Mouse (Mus musculus): Measurements from ENCODE around the gene Adam17. TPM values are rescaled to one million over a fixed set of nuclear protein-coding genes. Genes with fewer than 3 reads are reported as not detected.
A peak's percentile ranks its signal among the peaks of the same experiment; 100 is the strongest.

The Adam17 gene
- polyA plus RNA-seq, 2 experiments from 2014 or later: 49.8 to 50.7 TPM

GRCm38 (mm10) chr12:21306721-21307120 lies 66.7 kb downstream of the Adam17 start:
- no peak for ATAC-seq

- no peak for ATAC-seq
These were observed 67.7 kb downstream of the Adam17 start for GRCm38 (mm10) chr12:21305741-21306140.

DNA sequence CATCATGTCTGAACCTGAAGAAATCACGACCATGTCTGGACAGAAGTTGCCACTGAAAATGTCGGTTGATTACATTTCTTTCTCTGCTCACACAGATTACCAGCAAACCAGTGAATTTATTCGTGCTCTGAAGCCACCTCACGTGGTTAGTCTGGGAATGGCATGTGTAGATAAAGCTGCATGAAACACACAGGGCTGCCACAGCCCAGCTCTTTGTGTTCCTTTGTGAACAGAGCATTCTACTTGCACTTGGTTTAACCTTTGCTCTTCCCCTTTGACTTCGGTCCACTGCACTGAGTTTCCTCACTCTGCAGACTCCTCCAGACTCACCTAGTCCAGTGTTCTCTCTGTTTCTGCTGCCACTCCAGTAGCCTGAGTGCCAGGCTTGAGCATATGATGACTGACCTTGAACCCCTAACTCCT lies 71.1 kb downstream of the Adam17 start:
- no peak for ATAC-seq

DNA sequence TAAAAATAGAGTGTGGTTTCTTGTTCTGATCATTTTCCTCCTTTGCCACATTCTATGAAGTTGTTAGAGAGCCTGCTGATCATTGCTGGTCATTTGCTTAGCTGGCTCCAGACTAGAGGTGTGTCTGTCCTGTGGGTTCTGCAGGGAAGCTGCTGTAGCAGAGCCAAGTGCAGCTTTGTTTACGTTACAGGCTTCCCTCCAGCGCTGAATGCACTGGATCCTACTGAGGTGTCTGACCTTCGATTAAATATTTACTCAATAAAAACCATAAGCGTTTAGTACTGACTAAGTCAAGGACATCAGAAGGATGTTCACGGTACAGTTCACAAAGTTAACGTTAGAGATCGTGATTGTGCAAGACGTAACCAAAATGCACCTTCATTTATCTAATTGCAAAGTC lies 71.5 kb downstream of the Adam17 start:
- ATAC-seq: no peak

DNA sequence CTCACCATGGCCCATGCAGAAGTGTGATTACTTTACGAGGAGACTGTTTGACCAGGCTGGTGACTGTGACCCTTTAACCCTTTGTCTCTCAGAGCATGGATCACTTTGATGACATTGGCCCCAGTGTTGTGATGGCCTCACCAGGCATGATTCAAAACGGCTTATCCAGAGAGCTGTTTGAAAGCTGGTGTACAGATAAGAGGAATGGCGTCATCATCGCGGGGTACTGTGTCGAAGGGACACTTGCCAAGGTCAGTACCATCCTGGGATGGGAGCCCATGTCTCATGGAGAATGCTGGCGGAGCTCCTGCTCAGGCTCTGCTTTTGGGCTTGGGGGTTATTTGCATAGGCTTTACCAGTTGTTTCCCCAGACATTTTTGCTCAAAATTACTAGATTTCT lies 72.1 kb downstream of the Adam17 start:
- ATAC-seq: no peak

DNA sequence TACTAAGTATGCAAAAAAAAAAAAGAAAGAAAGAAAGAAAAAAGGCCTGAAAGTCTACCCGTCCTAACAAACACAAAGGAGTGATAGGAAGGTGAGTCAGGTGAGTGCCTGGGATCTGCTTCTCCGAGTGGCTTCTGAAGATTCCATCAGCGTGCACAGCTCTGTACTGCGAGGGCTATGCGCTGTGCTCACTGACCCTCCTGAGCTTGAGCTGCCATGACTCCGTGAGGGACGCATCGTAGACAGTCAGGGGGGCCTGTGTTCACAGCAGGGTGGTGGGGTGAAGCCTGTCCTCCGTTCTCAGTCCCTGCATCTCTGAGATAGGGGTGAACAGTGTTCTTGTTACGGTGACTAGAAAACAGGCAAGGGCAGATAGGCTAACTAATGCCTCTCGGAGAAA lies 74.6 kb downstream of the Adam17 start:
- ATAC-seq: no peak

- no peak for ATAC-seq
These were observed 83.8 kb downstream of the Adam17 start for GRCm38 (mm10) chr12:21289651-21290050.

GRCm38 (mm10) chr12:21288716-21289395 lies 84.6 kb downstream of the Adam17 start:
- ATAC-seq: no peak

DNA sequence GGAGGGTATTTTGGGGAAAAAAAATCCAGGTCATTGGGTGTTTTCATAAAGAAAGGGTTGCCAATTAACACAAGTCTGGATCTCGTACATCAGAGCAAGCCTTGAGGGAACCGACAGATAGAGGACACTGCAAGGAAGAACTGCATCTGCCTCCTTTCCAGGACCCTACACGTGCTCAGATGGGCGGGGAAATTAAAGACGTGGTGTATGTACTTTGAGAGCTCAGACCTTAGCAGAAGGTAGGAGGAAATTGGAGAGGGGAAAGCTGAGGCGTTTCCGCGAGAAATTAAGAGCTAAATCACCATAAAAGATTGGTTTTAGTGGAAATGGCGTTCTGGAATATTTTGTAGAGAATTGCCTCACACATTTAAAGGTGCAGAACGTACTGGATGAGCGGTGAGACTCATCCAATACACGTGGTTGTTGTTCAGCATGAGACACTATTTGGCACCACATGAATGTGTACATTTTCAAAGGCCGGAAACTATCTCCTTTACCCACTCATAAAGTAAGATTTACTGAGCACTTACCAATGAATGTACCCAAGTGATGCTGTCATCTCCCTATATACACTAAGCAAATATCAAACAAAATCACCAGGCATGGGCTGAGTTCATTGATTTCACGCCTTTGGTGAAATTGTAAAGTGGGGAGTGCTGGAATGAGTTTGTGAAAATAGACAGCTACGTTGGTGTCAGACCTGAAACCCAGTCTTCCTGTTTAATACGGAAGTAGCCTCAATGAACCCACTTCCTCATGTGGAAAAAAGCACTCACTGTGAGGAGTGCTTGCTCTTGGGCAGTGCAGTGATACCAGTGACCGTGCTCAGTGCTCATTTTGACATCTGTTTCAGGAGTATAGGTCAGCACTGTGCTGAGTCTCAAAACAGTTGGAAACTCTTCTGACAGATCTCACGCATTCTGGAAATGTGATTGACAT lies 86.5 kb downstream of the Adam17 start:
- ATAC-seq: peak; percentile 58

DNA sequence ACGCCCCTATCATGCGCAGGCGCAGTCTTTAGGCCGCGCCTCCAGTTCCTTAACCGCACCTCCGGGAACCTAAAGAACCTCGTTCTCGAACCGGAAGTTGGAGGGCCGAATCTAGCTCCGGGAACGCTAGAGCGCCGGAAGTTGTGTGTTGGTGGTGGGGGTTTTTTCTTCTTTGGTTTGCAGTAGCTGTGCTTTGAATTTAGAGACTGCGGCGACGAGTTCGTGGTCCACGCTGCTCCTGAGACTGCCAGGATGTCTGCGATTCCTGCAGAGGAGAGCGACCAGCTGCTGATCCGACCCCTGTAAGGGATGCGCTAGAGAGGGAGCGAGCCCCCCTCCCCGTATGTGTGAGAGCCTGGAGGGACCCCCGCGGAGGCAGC lies 87.2 kb downstream of the Adam17 start, which contains the start of gene Itgb1bp1:
TSS of gene Itgb1bp1 (minus strand) at position 42 of the 380 bp plus-strand sequence.
- peak; percentile 84 for ATAC-seq

DNA sequence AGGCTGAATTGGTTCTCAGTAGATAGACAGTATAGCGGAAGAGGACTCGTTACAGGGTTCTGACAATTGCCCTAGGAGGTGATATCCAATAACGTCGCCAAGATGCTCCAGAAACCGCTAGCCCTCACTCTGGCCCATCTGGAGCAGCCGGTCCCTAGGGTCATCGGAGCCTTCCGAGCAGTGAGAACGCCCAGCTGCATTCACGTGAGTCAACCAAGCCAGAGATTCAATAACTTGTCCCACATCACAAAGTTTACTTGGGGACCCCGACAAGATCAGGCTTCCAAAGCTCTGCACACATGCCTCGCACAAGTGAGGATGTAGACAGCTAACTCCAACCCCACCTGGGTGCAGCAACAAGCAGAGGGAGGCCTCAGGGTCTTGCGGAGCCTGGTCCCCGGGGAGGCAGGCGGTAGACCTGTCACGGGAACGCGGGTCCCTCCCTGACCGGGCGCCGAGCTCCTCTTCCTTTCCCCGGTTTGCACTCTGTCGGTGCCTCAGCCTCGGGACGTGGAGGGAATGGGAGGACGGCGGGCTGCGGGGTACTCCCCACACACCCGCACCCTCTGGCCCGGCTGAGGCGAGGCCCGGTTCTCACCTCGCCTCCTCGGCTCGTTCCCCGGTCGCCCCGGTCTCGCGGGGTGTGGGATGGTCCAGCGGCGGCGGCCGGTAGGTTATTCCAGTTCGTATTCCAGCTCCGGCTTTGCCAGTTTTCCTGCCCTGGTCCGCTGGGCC lies 87.8 kb downstream of the Adam17 start:
- ATAC-seq: peak; percentile 47

- ATAC-seq: no peak
These were observed 88.5 kb downstream of the Adam17 start, which contains the start of gene Cpsf3 for GRCm38 (mm10) chr12:21284761-21285441. Gene Cpsf3 (plus strand): TSS chr12:21285391.

- ATAC-seq: no peak
These were observed 96.0 kb downstream of the Adam17 start for GRCm38 (mm10) chr12:21277352-21277864.

GRCm38 (mm10) chr12:21274446-21274845 lies 99.0 kb downstream of the Adam17 start:
- no peak for ATAC-seq

Other genes starting within 250 kb of the Adam17 start
- 100 to 1,000 TPM; 139 to 163 TPM for gene Cpsf3, start 88.2 kb downstream of the Adam17 start, polyA plus RNA-seq (2017; shearing (Covaris generic))
- 10 to 100 TPM; 68.6 to 70.5 TPM for gene Itgb1bp1, start 87.3 kb downstream of the Adam17 start, polyA plus RNA-seq (2017; shearing (Covaris generic))
- 10 to 100 TPM; 45.9 to 50.2 TPM for gene Iah1, start 57.2 kb downstream of the Adam17 start, polyA plus RNA-seq (2017; shearing (Covaris generic))
- 100 to 1,000 TPM; 210 to 222 TPM for gene Ywhaq, start 44.0 kb upstream of the Adam17 start, polyA plus RNA-seq (2017; shearing (Covaris generic))

All from CD4-positive, CD25-positive, alpha-beta regulatory T cell, adult 4 months (primary cell).